Mouse (Mus musculus) myocyte (in vitro differentiated cells): Measurements from ENCODE around the gene Ccdc159.

Experiments
- POLR2A ChIP-seq: IDR thresholded peaks from one replicate; pipeline ENCODE4 v1.6.1; 2011; ENCODE audit warnings: low read depth, mild to moderate bottlenecking, control low read depth, moderate library complexity; ENCODE audit not compliant: insufficient read length
- REST ChIP-seq: IDR thresholded peaks from one replicate; pipeline ENCODE4 v1.6.1; 2011; ENCODE audit warnings: mild to moderate bottlenecking, control low read depth, moderate library complexity; ENCODE audit not compliant: insufficient read depth, insufficient read length
- USF1 ChIP-seq: IDR thresholded peaks from one replicate; pipeline ENCODE4 v1.6.1; 2011; ENCODE audit warnings: low read depth, mild to moderate bottlenecking, control low read depth, moderate library complexity

GRCm38 (mm10) chr9:21958372-21958771 lies 31.1 kb downstream of the Ccdc159 start:
- no peak for TF ChIP-seq POLR2A
- no peak for TF ChIP-seq REST
- no peak for TF ChIP-seq USF1
